Mouse (Mus musculus): ENCODE measurements at regions not wholly inside any gene's neighbourhood (a gene's known extent, or its start where the extent isn't known, plus 50 kb on each side); places are given as distances from the start of the nearest gene placed in this dataset.

DNA sequence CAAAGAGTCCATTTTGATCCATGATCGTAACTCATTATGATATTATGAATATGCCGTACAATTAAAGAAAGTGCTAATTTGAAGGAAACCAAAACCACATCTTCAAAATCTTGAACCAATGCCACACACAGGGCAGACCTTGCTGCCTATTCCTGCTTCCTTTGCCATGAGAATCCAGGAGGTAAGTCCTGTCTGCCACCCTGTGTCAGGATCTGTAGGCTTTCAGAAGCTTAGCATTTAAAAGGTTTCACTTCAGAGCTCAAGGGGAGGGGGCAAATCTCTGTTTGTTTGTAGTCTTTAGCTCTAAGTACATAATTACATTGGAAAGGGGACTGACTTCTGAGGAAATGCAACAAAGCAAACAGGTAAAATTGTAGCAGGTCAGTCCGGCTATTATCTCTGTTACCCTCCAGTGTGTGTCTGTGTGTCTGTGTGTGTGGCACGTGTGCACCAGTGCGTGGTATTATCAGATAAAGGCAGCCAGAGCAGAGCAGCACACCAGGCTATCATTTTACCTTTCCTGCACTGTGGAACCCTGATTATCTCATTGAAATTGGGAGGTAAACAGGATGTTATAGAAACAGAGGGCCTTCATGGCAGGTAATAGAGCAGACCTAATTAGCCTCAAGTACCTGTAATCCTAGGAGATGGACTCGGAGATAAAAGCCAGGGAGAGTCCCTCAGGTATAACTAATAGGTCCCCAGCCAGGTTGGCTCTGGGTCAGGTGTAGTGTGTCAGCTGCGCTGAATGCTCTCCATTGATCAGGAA, 948.0 kb upstream of the Zeb2 start:
- Histone ChIP-seq H3K36me3 (ENCODE audit: control insufficient read depth, insufficient read depth) (no peaks in the 10 kb centered on the region), H3K4me1 (replicated peaks; ENCODE audit: control insufficient read depth, insufficient read depth, low read length) (no peaks in the 10 kb centered on the region), H3K9ac (ENCODE audit: low read depth, low read length) (no peak overlapping the region), H3K9me3 (ENCODE audit: control insufficient read depth) (no peaks in the 10 kb centered on the region), H3K27ac (ENCODE audit: low read depth, low read length) (no peak overlapping the region), H3K4me2 (replicated peaks; ENCODE audit: low read depth) (no peak overlapping the region), H3K27me3 (replicated peaks; ENCODE audit: control insufficient read depth, insufficient read depth, low read length) (no peaks in the 10 kb centered on the region), H3K4me3 (ENCODE audit: low read depth, low read length) (no peak overlapping the region)
- no peak for TF ChIP-seq CTCF (IDR thresholded peaks at IDR 0.05; ENCODE audit: low read depth)
- WGBS: 56% methylated on average over 7 of the region's 7 CpGs
- no peak for ATAC-seq

DNA sequence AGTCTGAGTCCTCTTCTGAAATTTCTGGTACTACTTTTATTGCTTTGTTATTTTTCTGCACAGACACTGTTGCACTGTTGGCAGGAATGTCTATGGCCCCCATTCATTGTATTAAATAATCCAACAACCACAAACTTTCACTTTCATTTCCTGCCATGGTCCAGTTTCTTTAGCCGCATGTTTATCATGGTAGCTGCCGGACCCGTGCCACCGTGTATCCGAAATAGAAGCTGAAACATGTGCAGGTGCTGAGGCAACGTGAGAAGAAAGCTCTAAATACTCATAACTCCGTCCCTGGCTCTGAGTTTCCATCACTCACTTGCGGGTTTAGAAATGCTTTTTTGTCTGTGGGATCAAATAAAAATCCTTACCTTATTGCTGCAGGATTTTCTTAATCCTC, 938.5 kb upstream of the Zeb2 start:
- Histone ChIP-seq H3K4me1 (replicated peaks; ENCODE audit: control insufficient read depth, insufficient read depth, low read length) (no peaks in the 10 kb centered on the region), H3K9ac (ENCODE audit: low read depth, low read length) (no peak overlapping the region), H3K36me3 (ENCODE audit: control insufficient read depth, insufficient read depth) (no peaks in the 10 kb centered on the region), H3K27ac (ENCODE audit: low read depth, low read length) (no peak overlapping the region), H3K4me2 (replicated peaks; ENCODE audit: low read depth) (no peak overlapping the region), H3K4me3 (ENCODE audit: low read depth, low read length) (no peak overlapping the region), H3K9me3 (ENCODE audit: control insufficient read depth) (no peaks in the 10 kb centered on the region), H3K27me3 (replicated peaks; ENCODE audit: control insufficient read depth, insufficient read depth, low read length) (no peaks in the 10 kb centered on the region)
- 78% methylated on average over 8 of the region's 8 CpGs for WGBS
- TF ChIP-seq CTCF (IDR thresholded peaks at IDR 0.05; ENCODE audit: low read depth): no peak
- no peak for ATAC-seq

DNA sequence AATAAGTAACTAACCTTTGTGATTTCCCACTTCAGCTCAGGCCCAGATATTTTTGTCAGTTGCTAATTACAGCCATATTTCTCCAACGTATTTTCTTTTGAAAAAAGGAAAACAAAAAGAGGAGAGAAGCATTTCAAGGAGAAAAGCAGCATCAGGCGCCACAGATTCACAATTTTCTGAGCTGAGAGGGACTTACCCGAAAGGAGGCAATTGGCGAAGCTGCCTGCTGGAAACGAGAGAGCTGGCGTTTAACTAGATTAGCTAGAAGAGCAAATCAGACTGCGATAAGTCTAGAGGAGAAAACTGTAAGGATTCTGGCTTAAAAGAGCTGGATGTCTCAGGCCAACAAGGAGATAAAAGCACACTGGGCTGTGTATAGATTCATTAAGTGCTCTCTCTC, 937.7 kb upstream of the Zeb2 start:
- no peak for ATAC-seq
- H3K4me3 ChIP-seq (ENCODE audit: low read depth, low read length): no peak overlapping the region
- no peaks in the 10 kb centered on the region for H3K36me3 ChIP-seq (ENCODE audit: control insufficient read depth, insufficient read depth)
- no peak for TF ChIP-seq CTCF (IDR thresholded peaks at IDR 0.05; ENCODE audit: low read depth)
- 73% methylated on average over 7 of the region's 7 CpGs for WGBS
- H3K4me2 ChIP-seq (replicated peaks; ENCODE audit: low read depth): no peak overlapping the region
- no peaks in the 10 kb centered on the region for H3K9me3 ChIP-seq (ENCODE audit: control insufficient read depth)
- H3K27me3 ChIP-seq (replicated peaks; ENCODE audit: control insufficient read depth, insufficient read depth, low read length): no peaks in the 10 kb centered on the region
- no peak overlapping the region for H3K27ac ChIP-seq (ENCODE audit: low read depth, low read length)
- no peaks in the 10 kb centered on the region for H3K4me1 ChIP-seq (replicated peaks; ENCODE audit: control insufficient read depth, insufficient read depth, low read length)
- no peak overlapping the region for H3K9ac ChIP-seq (ENCODE audit: low read depth, low read length)

DNA sequence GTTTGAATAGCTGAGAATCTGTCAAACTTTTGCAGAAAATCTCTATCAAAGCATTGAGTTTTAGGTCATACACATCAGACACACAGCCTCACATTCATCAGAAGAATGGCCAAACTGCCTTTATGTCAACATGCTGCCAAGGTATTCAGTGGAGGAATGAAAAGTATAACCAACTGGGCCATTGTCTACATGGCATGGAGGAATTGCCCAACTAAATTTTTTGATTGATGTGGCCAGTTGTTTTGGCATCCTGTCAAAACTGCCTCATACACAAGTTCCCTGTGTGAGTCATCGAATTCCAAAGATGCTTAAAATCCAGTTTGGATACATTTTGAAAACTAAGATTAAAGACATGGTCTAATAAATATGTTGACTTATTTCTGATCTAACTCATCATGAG, 904.7 kb upstream of the Zeb2 start:
- H3K4me2 ChIP-seq (replicated peaks; ENCODE audit: low read depth): no peak overlapping the region
- H3K4me3 ChIP-seq (ENCODE audit: low read depth, low read length): no peak overlapping the region
- TF ChIP-seq CTCF (IDR thresholded peaks at IDR 0.05; ENCODE audit: low read depth): no peak
- H3K36me3 ChIP-seq (ENCODE audit: control insufficient read depth, insufficient read depth): no peaks in the 10 kb centered on the region
- no peak overlapping the region for H3K9ac ChIP-seq (ENCODE audit: low read depth, low read length)
- H3K27ac ChIP-seq (ENCODE audit: low read depth, low read length): no peak overlapping the region
- WGBS: 88% methylated on average over 1 of the region's 1 CpGs
- H3K27me3 ChIP-seq (replicated peaks; ENCODE audit: control insufficient read depth, insufficient read depth, low read length): no peaks in the 10 kb centered on the region
- ATAC-seq: no peak
- H3K4me1 ChIP-seq (replicated peaks; ENCODE audit: control insufficient read depth, insufficient read depth, low read length): no peaks in the 10 kb centered on the region
- no peaks in the 10 kb centered on the region for H3K9me3 ChIP-seq (ENCODE audit: control insufficient read depth)

DNA sequence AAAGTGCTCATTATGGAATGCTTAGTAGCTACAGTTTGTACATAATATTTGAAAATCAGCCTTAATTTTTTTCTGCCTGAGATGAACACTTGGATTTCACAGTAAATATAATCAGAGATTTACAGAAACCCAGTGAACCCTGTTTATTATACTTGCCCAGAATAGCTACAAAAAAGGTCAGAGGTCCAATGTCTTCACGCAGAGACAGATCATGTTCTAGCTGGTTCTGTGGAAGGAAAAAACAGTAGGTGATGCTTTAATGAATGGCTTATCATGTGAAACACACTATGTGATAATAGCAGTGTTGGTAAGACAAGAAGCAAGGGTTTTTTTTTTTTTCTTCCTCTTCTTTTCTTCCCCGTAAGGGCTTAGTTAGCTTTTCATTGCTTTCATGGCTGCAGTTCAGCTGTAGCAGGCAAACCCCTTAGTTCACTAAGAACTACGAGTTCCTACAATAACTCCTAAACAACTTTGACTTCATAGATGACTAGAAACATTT, 896.6 kb upstream of the Zeb2 start:
- ATAC-seq: no peak
- H3K36me3 ChIP-seq (ENCODE audit: control insufficient read depth, insufficient read depth): no peaks in the 10 kb centered on the region
- H3K27me3 ChIP-seq (replicated peaks; ENCODE audit: control insufficient read depth, insufficient read depth, low read length): no peaks in the 10 kb centered on the region
- no peaks in the 10 kb centered on the region for H3K9me3 ChIP-seq (ENCODE audit: control insufficient read depth)
- H3K4me1 ChIP-seq (replicated peaks; ENCODE audit: control insufficient read depth, insufficient read depth, low read length): no peaks in the 10 kb centered on the region
- 77% methylated on average over 3 of the region's 3 CpGs for WGBS
- H3K4me3 ChIP-seq (ENCODE audit: low read depth, low read length): no peak overlapping the region
- no peak overlapping the region for H3K27ac ChIP-seq (ENCODE audit: low read depth, low read length)
- no peak for TF ChIP-seq CTCF (IDR thresholded peaks at IDR 0.05; ENCODE audit: low read depth)
- no peak overlapping the region for H3K9ac ChIP-seq (ENCODE audit: low read depth, low read length)
- H3K4me2 ChIP-seq (replicated peaks; ENCODE audit: low read depth): no peak overlapping the region

DNA sequence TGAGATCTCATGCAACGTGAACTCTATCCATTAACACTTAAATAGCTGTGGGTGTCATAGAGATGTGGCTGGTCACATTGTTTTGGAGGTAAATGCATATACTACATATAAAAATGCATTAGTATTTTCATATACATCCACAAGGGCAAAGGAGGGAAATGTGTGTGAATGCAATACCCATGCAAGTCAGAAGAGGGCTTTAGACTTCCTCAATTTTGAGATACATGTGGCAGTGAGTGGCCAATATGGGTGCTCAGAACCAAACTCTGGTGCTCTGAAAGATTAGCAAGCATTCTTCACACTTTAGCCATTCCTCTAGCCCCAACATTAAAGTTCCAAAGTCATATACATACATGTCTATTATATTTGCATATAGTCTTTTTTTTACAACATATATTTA, 895.5 kb upstream of the Zeb2 start:
- no peak for ATAC-seq
- 88% methylated on average over 1 of the region's 1 CpGs for WGBS

More for the DNA sequence above, 895.5 kb upstream of the Zeb2 start:
- Histone ChIP-seq H3K36me3 (ENCODE audit: control insufficient read depth, insufficient read depth) (no peaks in the 10 kb centered on the region), H3K9ac (ENCODE audit: low read depth, low read length) (no peak overlapping the region), H3K4me1 (replicated peaks; ENCODE audit: control insufficient read depth, insufficient read depth, low read length) (no peaks in the 10 kb centered on the region), H3K4me2 (replicated peaks; ENCODE audit: low read depth) (no peak overlapping the region), H3K4me3 (ENCODE audit: low read depth, low read length) (no peak overlapping the region), H3K27me3 (replicated peaks; ENCODE audit: control insufficient read depth, insufficient read depth, low read length) (no peaks in the 10 kb centered on the region), H3K9me3 (ENCODE audit: control insufficient read depth) (no peaks in the 10 kb centered on the region), H3K27ac (ENCODE audit: low read depth, low read length) (no peak overlapping the region)
- no peak for TF ChIP-seq CTCF (IDR thresholded peaks at IDR 0.05; ENCODE audit: low read depth)
